Mouse (Mus musculus): ENCODE measurements at regions not wholly inside any gene's neighbourhood (a gene's known extent, or its start where the extent isn't known, plus 50 kb on each side); places are given as distances from the start of the nearest gene placed in this dataset.

DNA sequence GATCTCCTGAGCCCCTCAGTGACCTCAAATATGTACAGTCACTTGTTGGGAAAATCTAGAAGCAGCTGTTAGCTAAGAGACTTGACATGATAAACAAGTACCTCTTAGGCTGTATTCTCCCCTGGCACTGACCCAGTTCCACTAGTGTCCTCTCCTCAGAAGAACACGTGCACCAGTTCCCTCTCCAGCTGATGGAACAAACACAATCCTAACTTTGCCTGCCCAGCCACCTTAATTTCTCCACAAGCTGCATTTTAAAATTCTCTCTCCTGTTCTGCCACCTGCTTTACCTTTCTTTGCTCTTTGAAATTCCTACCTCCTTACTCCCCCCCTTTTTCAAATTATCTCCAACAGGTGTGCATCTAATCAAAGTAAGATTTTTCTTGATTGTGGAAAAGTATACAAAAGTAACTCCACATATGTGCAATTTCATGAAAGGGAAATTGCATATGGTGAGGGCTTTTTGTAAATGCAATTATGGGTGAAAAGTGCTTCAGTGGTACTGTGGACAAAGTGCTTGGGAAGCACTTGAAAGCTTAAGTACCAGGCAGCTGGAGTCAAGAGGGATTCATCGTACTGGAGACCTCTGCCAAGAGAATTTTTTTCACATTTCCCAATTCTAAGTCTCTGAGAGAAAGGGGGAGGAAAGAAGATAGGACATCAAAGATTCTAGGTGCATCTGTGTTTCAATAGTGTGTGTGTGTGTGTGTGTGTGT lies 590.7 kb upstream of the Acvr2a start:
- no peak for DNase-seq (ENCODE audit: low spot score)

- no peak for DNase-seq (ENCODE audit: low spot score)
Measured at GRCm38 (mm10) chr2:48250174-48250573, 563.7 kb upstream of the Acvr2a start.

DNA sequence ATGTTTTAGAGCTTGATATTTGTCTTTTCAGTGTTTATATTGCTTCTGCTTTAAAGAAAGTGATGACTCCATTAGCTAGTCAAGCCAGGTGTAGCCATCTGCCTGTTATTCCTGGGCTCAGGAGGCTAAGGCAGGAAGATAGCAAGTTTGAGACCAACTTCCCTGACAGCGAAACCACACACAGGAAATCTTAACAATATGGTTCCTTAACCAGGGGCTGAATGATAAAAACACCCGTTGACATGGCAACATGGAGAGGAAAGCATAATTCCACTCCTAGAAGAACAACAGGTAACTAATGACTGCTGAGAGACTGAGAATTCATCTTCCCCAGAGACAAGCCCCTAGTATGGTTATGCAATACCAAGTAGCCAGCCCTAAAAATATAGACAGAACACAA lies 553.6 kb upstream of the Acvr2a start:
- no peak for DNase-seq (ENCODE audit: low spot score)
